Mouse (Mus musculus) CH12.LX (cell line): ENCODE measurements at regions not wholly inside any gene's neighbourhood (a gene's known extent, or its start where the extent isn't known, plus 50 kb on each side); places are given as distances from the start of the nearest gene placed in this dataset.
A peak's percentile ranks its signal among the peaks of the same experiment; 100 is the strongest.

Experiments
- DNase-seq: peaks from one replicate; pipeline ENCODE4 v3.0.0-alpha.2; 2013; ENCODE audit errors: extremely low read depth
- H3K27ac ChIP-seq: 2 replicates; pipeline ENCODE4 v1.5.1; 2012; ENCODE audit warnings: low read depth, mild to moderate bottlenecking, control low read depth, moderate library complexity; ENCODE audit not compliant: insufficient read depth
- H3K27me3 ChIP-seq: replicated peaks from 2 replicates; pipeline ENCODE3; 2012; ENCODE audit warnings: inconsistent platforms
- H3K36me3 ChIP-seq, 2 experiments: replicated peaks in 1 of 2; 2 replicates each; pipeline versions ENCODE3 to v1.6.1; 2012; ENCODE audit warnings: inconsistent platforms in 1 of 2, low read length in 1 of 2, mild to moderate bottlenecking in 1 of 2, mixed read lengths in 1 of 2, moderate library complexity in 1 of 2; ENCODE audit not compliant: control insufficient read depth in 1 of 2, insufficient read depth in 1 of 2
- H3K4me1 ChIP-seq, 2 experiments: 2 replicates each; pipeline ENCODE4 v1.6.1; 2012; ENCODE audit warnings: inconsistent platforms in 1 of 2, moderate library complexity in 1 of 2; ENCODE audit not compliant: insufficient read depth in 2 of 2, control insufficient read depth in 1 of 2
- H3K4me2 ChIP-seq: 2 replicates; pipeline ENCODE4 v1.6.1; 2012; ENCODE audit warnings: low read depth, mild to moderate bottlenecking, control low read depth; ENCODE audit not compliant: poor library complexity, insufficient read depth, severe bottlenecking
- H3K4me3 ChIP-seq, 3 experiments: fragments of 150-350 bp in 1 of 3; sonication (generic) in 1 of 3; replicated peaks in 1 of 3; 2 replicates each; pipeline versions ENCODE3 to v1.5.1; 2011 to 2012; ENCODE audit warnings: low read depth in 2 of 3, low read length in 2 of 3, mild to moderate bottlenecking in 2 of 3, moderate library complexity in 2 of 3, control low read depth in 1 of 3, improper control_type of control experiment in 1 of 3, inconsistent platforms in 1 of 3, mixed read lengths in 1 of 3; ENCODE audit not compliant: poor library complexity in 1 of 3
- H3K79me2 ChIP-seq: replicated peaks from 2 replicates; pipeline ENCODE4 v1.6.1; 2012; ENCODE audit warnings: mild to moderate bottlenecking, moderate library complexity; ENCODE audit not compliant: control insufficient read depth, poor library complexity, insufficient read depth, severe bottlenecking; ENCODE audit errors: extremely low read depth
- H3K9ac ChIP-seq: 2 replicates; pipeline ENCODE4 v1.6.1; 2012; ENCODE audit warnings: low read depth, mild to moderate bottlenecking, control low read depth, moderate library complexity; ENCODE audit not compliant: insufficient read depth
- H3K9me3 ChIP-seq: replicated peaks from 2 replicates; pipeline ENCODE3; 2012; ENCODE audit warnings: low read length, inconsistent platforms, mixed read lengths
- BHLHE40 ChIP-seq: IDR thresholded peaks from 2 replicates; pipeline ENCODE4 v1.6.1; 2011; ENCODE audit warnings: mild to moderate bottlenecking, low read depth, low read length, improper control_type of control experiment
- CTCF ChIP-seq, 2 experiments: IDR thresholded peaks in 1 of 2; conservative IDR thresholded peaks in 1 of 2; 2 replicates each; pipeline ENCODE4 v1.5.1; 2011 to 2012; ENCODE audit warnings: low read depth in 2 of 2, low read length in 2 of 2, improper control_type of control experiment in 1 of 2, inconsistent platforms in 1 of 2, mild to moderate bottlenecking in 1 of 2, moderate library complexity in 1 of 2
- E2F4 ChIP-seq: IDR thresholded peaks from 2 replicates; pipeline ENCODE4 v1.6.1; 2011; ENCODE audit warnings: low read depth, low read length, improper control_type of control experiment; ENCODE audit not compliant: insufficient replicate concordance
- ETS1 ChIP-seq: conservative IDR thresholded peaks from 2 replicates; pipeline ENCODE4 v1.6.1; 2012; ENCODE audit warnings: low read depth, mild to moderate bottlenecking, inconsistent platforms, low read length, improper control_type of control experiment, moderate library complexity
- IRF4 ChIP-seq: IDR thresholded peaks from 2 replicates; pipeline ENCODE4 v1.6.1; 2014; ENCODE audit warnings: low read depth, mild to moderate bottlenecking, inconsistent platforms, low read length, improper control_type of control experiment
- MAX ChIP-seq: IDR thresholded peaks from 2 replicates; pipeline ENCODE4 v1.6.1; 2011; ENCODE audit warnings: low read length, improper control_type of control experiment
- MAZ ChIP-seq: IDR thresholded peaks from 2 replicates; pipeline ENCODE4 v1.6.1; 2012; ENCODE audit warnings: low read depth, mild to moderate bottlenecking, inconsistent platforms, low read length, improper control_type of control experiment, moderate library complexity
- NELFE ChIP-seq: IDR thresholded peaks from 2 replicates; pipeline ENCODE4 v1.6.1; 2011; ENCODE audit warnings: low read depth, low read length, improper control_type of control experiment
- RAD21 ChIP-seq: IDR thresholded peaks from 2 replicates; pipeline ENCODE4 v1.6.1; 2011; ENCODE audit warnings: low read depth, mild to moderate bottlenecking, low read length, improper control_type of control experiment, moderate library complexity
- SMC3 ChIP-seq: IDR thresholded peaks from 2 replicates; pipeline ENCODE4 v1.6.1; 2011; ENCODE audit warnings: low read depth, low read length, improper control_type of control experiment
- UBTF ChIP-seq: IDR thresholded peaks from 2 replicates; pipeline ENCODE4 v1.6.1; 2012; ENCODE audit warnings: low read depth, mild to moderate bottlenecking, inconsistent platforms, low read length, improper control_type of control experiment, moderate library complexity
- USF1 ChIP-seq: IDR thresholded peaks from 2 replicates; pipeline ENCODE4 v1.6.1; 2014; ENCODE audit warnings: low read depth, mild to moderate bottlenecking, inconsistent platforms, low read length, improper control_type of control experiment
- ZNF384 ChIP-seq: IDR thresholded peaks from 2 replicates; pipeline ENCODE4 v1.6.1; 2012; ENCODE audit warnings: low read depth, low read length, improper control_type of control experiment, inconsistent platforms
- dilution Hi-C: fragments of 300-500 bp; cut with MboI; formaldehyde crosslinking; loops from 2 replicates; pipeline ENCODE4 v1.14.3; 2020; ENCODE audit warnings: low sequenced_read_pairs; ENCODE audit not compliant: extremely low pct_unique_long_range_greater_than_20kb, extremely low pct_ligation_motif_present
- in situ Hi-C: fragments of 300-500 bp; cut with MboI; formaldehyde crosslinking; loops from 3 replicates; pipeline ENCODE4 v1.14.3; 2019; ENCODE audit warnings: low sequenced_read_pairs, low pct_ligation_motif_present, low pct_unique_long_range_greater_than_20kb, mixed read lengths

GRCm38 (mm10) chr6:66466757-66467156 lies 68.4 kb upstream of the Mad2l1 start:
- Histone ChIP-seq H3K36me3 (no peaks in the 10 kb centered on the region), H3K27ac (no peak overlapping the region), H3K9ac (no peak overlapping the region), H3K4me2 (no peak overlapping the region), H3K9me3 (no peaks in the 10 kb centered on the region), H3K4me1 (peaks cover 2 to 10% of the 10 kb centered on the region in 2 experiments), H3K27me3 (no peaks in the 10 kb centered on the region), H3K4me3 (no peak overlapping the region), H3K79me2 (no peaks in the 10 kb centered on the region)
- peak; percentile 30 for DNase-seq
- dilution Hi-C loops (no loop called here), in situ Hi-C loops (no loop called here)
- TF ChIP-seq USF1 (no peak), ETS1 (no peak), MAZ (no peak), IRF4 (no peak), MAX (no peak), ZNF384 (peak; percentile 96), SMC3 (peak; percentile 52), BHLHE40 (no peak), RAD21 (peak; percentile 91), CTCF (conservative IDR thresholded peaks at IDR 0.05 in 1 of 2, IDR thresholded peaks at IDR 0.05 in 1 of 2; ENCODE audit: low read depth in 2 of 2, low read length in 2 of 2) (peak in 1 of 2 experiments; percentile 73; a peak in 2 of 4 replicates), E2F4 (no peak)

- H3K36me3 ChIP-seq: no peaks in the 10 kb centered on the region
- no peaks in the 10 kb centered on the region for H3K27me3 ChIP-seq
- TF ChIP-seq MAZ (no peak), UBTF (no peak), CTCF (conservative IDR thresholded peaks at IDR 0.05 in 1 of 2, IDR thresholded peaks at IDR 0.05 in 1 of 2; ENCODE audit: low read depth in 2 of 2, low read length in 2 of 2) (peak in 1 of 2 experiments; percentile 19; a peak in 2 of 4 replicates), NELFE (no peak), IRF4 (no peak)
- H3K9me3 ChIP-seq: no peaks in the 10 kb centered on the region
- in situ Hi-C loops (no loop called here), dilution Hi-C loops (no loop called here)
- no peak overlapping the region for H3K4me2 ChIP-seq
- DNase-seq: no peak
- no peak overlapping the region for H3K9ac ChIP-seq
- H3K79me2 ChIP-seq: no peaks in the 10 kb centered on the region
- H3K4me3 ChIP-seq: no peak overlapping the region
- peaks cover 4 to 8% of the 10 kb centered on the region in 2 experiments for H3K4me1 ChIP-seq
- H3K27ac ChIP-seq: no peak overlapping the region
Measured at GRCm38 (mm10) chr6:66470627-66471249, 64.5 kb upstream of the Mad2l1 start.
